Comparison of ENCODE assay signal across 25 mouse cellular contexts in the genomic region with DNA sequence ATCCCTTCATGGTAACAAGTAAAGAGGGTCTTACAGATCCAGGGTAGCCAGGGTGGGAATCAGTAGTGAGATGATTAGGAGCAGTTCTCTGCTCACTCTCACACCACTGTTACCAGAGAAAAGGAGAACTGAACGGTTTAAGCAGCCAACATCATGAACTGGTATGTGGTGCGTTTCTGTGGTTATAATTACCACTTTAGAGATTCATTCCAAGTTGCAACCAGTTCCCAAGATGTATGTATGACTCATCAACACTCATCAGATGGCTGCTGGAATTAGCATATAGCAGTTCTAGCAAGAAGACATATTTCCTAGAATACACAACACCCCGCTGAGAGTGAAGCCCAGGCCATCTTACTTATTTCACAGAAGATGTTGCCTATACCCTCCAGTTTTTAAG. TPM values are rescaled to one million over a fixed set of nuclear protein-coding genes. Genes with fewer than 3 reads are reported as not detected.
A peak's percentile ranks its signal among the peaks of the same experiment; 100 is the strongest.
DNase-seq lines count a peak whose midpoint lies in the region; ATAC-seq and TF ChIP-seq lines count a peak whose summit lies in the region.
"Had no signal": no experiment of that assay in that cellular context is flagged by ENCODE, and none has a peak within 500 bp of the region (broad histone marks: within the 10 kb centered on the region; RNA-seq: fewer than 3 reads in every experiment).

No protein-coding gene starts in this region.

- H3K27me3 ChIP-seq in forebrain, postnatal 0 days (ENCODE audit: insufficient read depth, low read length), result no peaks in the 10 kb centered on the region
- no peaks in the 10 kb centered on the region for H3K27me3 ChIP-seq in forebrain, embryonic 15.5 days
- H3K27me3 ChIP-seq in midbrain, embryonic 16.5 days (ENCODE audit: control insufficient read depth, insufficient read depth, low read depth, low read length), result no peaks in the 10 kb centered on the region
- H3K27me3 ChIP-seq: hindbrain, embryonic 15.5 days; midbrain, embryonic 12.5 days; neural tube, embryonic 15.5 days; stomach, embryonic 15.5 days had no signal

- peak; percentile 17 for DNase-seq in forebrain, postnatal 0 days
- DNase-seq in 3T3-L1 (ENCODE audit: low read depth, low spot score), result peak; percentile 40
- peak; percentile 87 for DNase-seq in brain, adult 2 months (ENCODE audit: low read depth, low spot score)
- DNase-seq in left cerebral cortex, adult 2 months (ENCODE audit: extremely low spot score in 1 of 2, low spot score in 2 of 2), result no peak
- DNase-seq in adrenal gland, adult (ENCODE audit: inconsistent age in 2 of 2, low spot score in 1 of 2), result no peak
- no peak for DNase-seq in lung, postnatal 25 days (ENCODE audit: low spot score)
- DNase-seq: cerebellum, adult 11 months; cerebellum, postnatal 25 days; gastrocnemius, postnatal 36 days; heart, postnatal 14 days; lung, adult 18-20 months; lung, postnatal 4 days had no signal

- no peaks in the 10 kb centered on the region for H3K9me3 ChIP-seq in forebrain, postnatal 0 days (ENCODE audit: low read length)
- H3K9me3 ChIP-seq in forebrain, embryonic 15.5 days, result no peaks in the 10 kb centered on the region
- H3K9me3 ChIP-seq in midbrain, embryonic 16.5 days (replicated peaks; ENCODE audit: control insufficient read depth, low read length, poor library complexity, severe bottlenecking), result peaks cover 2% of the 10 kb centered on the region; the same call in 1 of the 2 replicates
- H3K9me3 ChIP-seq: embryonic facial prominence, embryonic 10.5 days; hindbrain, embryonic 15.5 days; stomach, embryonic 15.5 days had no signal

- H3K4me2 ChIP-seq in forebrain, postnatal 0 days (ENCODE audit: low read depth), result no peak overlapping the region
- no peak overlapping the region for H3K4me2 ChIP-seq in forebrain, embryonic 15.5 days (replicated peaks)
- H3K4me2 ChIP-seq in midbrain, embryonic 16.5 days (ENCODE audit: low read length), result no peak overlapping the region
- H3K4me2 ChIP-seq: heart, embryonic 11.5 days; hindbrain, embryonic 15.5 days; midbrain, embryonic 12.5 days; neural tube, embryonic 15.5 days; stomach, embryonic 15.5 days had no signal

- no peak overlapping the region for H3K4me3 ChIP-seq in forebrain, postnatal 0 days (ENCODE audit: low read depth, low read length)
- no peak overlapping the region for H3K4me3 ChIP-seq in forebrain, embryonic 15.5 days
- no peak overlapping the region for H3K4me3 ChIP-seq in left cerebral cortex, adult 2 months
- H3K4me3 ChIP-seq in midbrain, embryonic 16.5 days (ENCODE audit: low read depth, low read length), result no peak overlapping the region
- H3K4me3 ChIP-seq: embryonic facial prominence, embryonic 10.5 days; erythroblast, embryonic 14.5 days; hindbrain, embryonic 15.5 days; layer of hippocampus, adult 2 months; midbrain, embryonic 12.5 days; myocyte; neural tube, embryonic 15.5 days; stomach, embryonic 15.5 days had no signal

- 69% methylated on average over 3 of the region's 3 CpGs for WGBS in forebrain, postnatal 0 days
- WGBS in forebrain, embryonic 15.5 days, result 79% methylated on average over 3 of the region's 3 CpGs
- 90% methylated on average over 3 of the region's 3 CpGs for WGBS in midbrain, embryonic 16.5 days

- intact Hi-C loops in left cerebral cortex, adult 2 months (cut with DNase I), result loop anchor here (5.0 kb wide), 1 partner anchor 65 kb away; no protein-coding TSS in a partner anchor

- no peaks in the 10 kb centered on the region for H3K4me1 ChIP-seq in forebrain, postnatal 0 days (ENCODE audit: insufficient read depth)
- H3K4me1 ChIP-seq in forebrain, embryonic 15.5 days, result no peaks in the 10 kb centered on the region
- H3K4me1 ChIP-seq in midbrain, embryonic 16.5 days (ENCODE audit: control insufficient read depth, insufficient read depth, low read length), result no peaks in the 10 kb centered on the region
- H3K4me1 ChIP-seq: embryonic facial prominence, embryonic 10.5 days; hindbrain, embryonic 15.5 days; midbrain, embryonic 12.5 days; neural tube, embryonic 15.5 days; stomach, embryonic 15.5 days had no signal

- H3K36me3 ChIP-seq in forebrain, postnatal 0 days (ENCODE audit: insufficient read depth), result no peaks in the 10 kb centered on the region
- H3K36me3 ChIP-seq in forebrain, embryonic 15.5 days, result no peaks in the 10 kb centered on the region
- no peaks in the 10 kb centered on the region for H3K36me3 ChIP-seq in midbrain, embryonic 16.5 days (ENCODE audit: control insufficient read depth, insufficient read depth, low read length)
- H3K36me3 ChIP-seq: embryonic facial prominence, embryonic 10.5 days; hindbrain, embryonic 15.5 days; neural tube, embryonic 15.5 days; stomach, embryonic 15.5 days had no signal

- TF ChIP-seq CTCF in forebrain, postnatal 0 days (IDR thresholded peaks at IDR 0.05; ENCODE audit: low read depth), result no peak
- TF ChIP-seq CTCF in left cerebral cortex, adult 2 months (IDR thresholded peaks at IDR 0.05), result no peak

- peak; percentile 90 for ATAC-seq in forebrain, postnatal 0 days
- no peak; the same call in 1 of the 2 replicates for ATAC-seq in forebrain, embryonic 15.5 days (replicated peaks)
- no peak for ATAC-seq in midbrain, embryonic 16.5 days
- ATAC-seq: intestine, embryonic 16.5 days had no signal

- H3K27ac ChIP-seq in forebrain, postnatal 0 days (ENCODE audit: low read depth, low read length), result no peak overlapping the region
- no peak overlapping the region for H3K27ac ChIP-seq in forebrain, embryonic 15.5 days (replicated peaks)
- peak overlapping the region; percentile 74 for H3K27ac ChIP-seq in left cerebral cortex, adult 2 months
- H3K27ac ChIP-seq in midbrain, embryonic 16.5 days (ENCODE audit: low read length), result no peak overlapping the region
- H3K27ac ChIP-seq: embryonic facial prominence, embryonic 10.5 days; hindbrain, embryonic 15.5 days; layer of hippocampus, adult 2 months; midbrain, embryonic 12.5 days; neural tube, embryonic 15.5 days; stomach, embryonic 15.5 days had no signal

- H3K9ac ChIP-seq in forebrain, postnatal 0 days, result no peak overlapping the region
- H3K9ac ChIP-seq in forebrain, embryonic 15.5 days (replicated peaks), result no peak overlapping the region
- no peak overlapping the region for H3K9ac ChIP-seq in midbrain, embryonic 16.5 days (ENCODE audit: low read depth, low read length)
- H3K9ac ChIP-seq: hindbrain, embryonic 15.5 days; midbrain, embryonic 12.5 days; neural tube, embryonic 15.5 days; stomach, embryonic 15.5 days had no signal

RNA-seq across cellular contexts. Expression of a gene that starts 46.0 kb away (rescaled TPM):
- total RNA-seq in forebrain, postnatal 0 days (2014; rRNA removed), result 0.31 and 0.62 TPM in 2 replicates
- 0.28 and 0.53 TPM in 2 replicates for polyA plus RNA-seq in forebrain, postnatal 0 days (2015; fragmentation: Nextera tagmentation; extraction: Ambion mirVana)
- polyA plus RNA-seq in forebrain, embryonic 15.5 days (2015; fragmentation: Nextera tagmentation; extraction: Ambion mirVana), result 0.28 and 0.42 TPM in 2 replicates
- total RNA-seq in left cerebral cortex, adult 2 months (2021), result under 1 TPM; 0.44 to 0.54 TPM
- polyA plus RNA-seq in midbrain, embryonic 16.5 days (2015; fragmentation: Nextera tagmentation; extraction: Ambion mirVana), result 0.87 and 1.6 TPM in 2 replicates
- polyA plus RNA-seq: liver, adult 2 months had no signal

Comparison
In these comparisons a context has a peak if more than half of its experiments do, and no peak if none do; other contexts are left out.
1. DNase-seq: peak in forebrain, postnatal 0 days (single experiment), 3T3-L1 (single experiment) and brain, adult 2 months (single experiment); none in left cerebral cortex, adult 2 months (0 of 2), adrenal gland, adult (0 of 2) and lung, postnatal 25 days (single experiment).